Mouse (Mus musculus): ENCODE results near the gene Wee2. TPM values are rescaled to one million over a fixed set of nuclear protein-coding genes. Genes with fewer than 3 reads are reported as not detected.

The Wee2 gene
- total RNA-seq (2014; rRNA removed) (not detected in 2 replicates), polyA plus RNA-seq (2012; rRNA removed) (not detected in 2 replicates)

- Histone ChIP-seq H3K27me3 (ENCODE audit: control insufficient read depth, insufficient read depth, low read length) (0 out of 2 replicates have a peak, but pooled peaks cover 5% of the 10 kb centered on the region), H3K27ac (replicated peaks; ENCODE audit: insufficient read depth, low read depth, low read length) (no peak within 1 kb of the TSS), H3K79me2 (ENCODE audit: control insufficient read depth, insufficient read depth, low read length) (no peaks in the 10 kb centered on the region; the same call in 1 of the 2 replicates), H3K4me1 (ENCODE audit: control insufficient read depth, insufficient read depth, low read length) (no peaks in the 10 kb centered on the region), H3K4me3 (ENCODE audit: insufficient read depth, low read depth, low read length) (no peak within 1 kb of the TSS), H3K36me3 (ENCODE audit: control insufficient read depth, insufficient read depth, low read length) (no peaks in the 10 kb centered on the region), H3K9ac (ENCODE audit: low read depth, low read length) (no peak within 1 kb of the TSS)
- TF ChIP-seq POLR2A (IDR thresholded peaks at IDR 0.05; ENCODE audit: extremely low read depth, insufficient read depth, low read length) (no peak), CTCF (IDR thresholded peaks at IDR 0.05; ENCODE audit: low read depth, low read length) (no peak)
- DNase-seq (ENCODE audit: extremely low read depth, low read depth, low spot score), result no peak
- whole genome bisulfite sequencing, result 72% methylated on average over 5 of the region's 5 CpGs
Measured at GRCm38 (mm10) chr6:40438936-40439335, at the start of gene Wee2. Wee2 (plus strand) TSS chr6:40439088.

DNA sequence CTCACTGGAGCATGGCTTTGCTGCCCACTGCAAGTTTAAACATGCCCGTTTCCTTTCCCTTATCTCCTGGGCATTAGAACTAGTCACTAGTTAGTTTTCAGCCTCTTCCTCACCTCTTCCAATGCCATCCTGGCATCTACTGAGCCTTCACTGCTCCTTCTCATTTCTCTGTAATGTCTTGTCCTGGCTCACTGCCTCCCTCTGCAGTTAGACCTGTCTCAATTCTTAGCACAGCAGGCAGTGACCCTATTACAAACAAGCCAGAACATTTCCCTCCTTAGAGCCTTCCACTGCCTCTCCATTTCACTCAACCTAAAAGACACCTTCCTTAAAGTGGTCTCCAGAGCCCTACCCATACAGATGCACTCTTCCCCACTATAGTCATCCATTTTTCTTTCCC lies 47.9 kb upstream of the Wee2 start:
- Histone ChIP-seq H3K4me1 (ENCODE audit: control insufficient read depth, insufficient read depth, low read length) (no peaks in the 10 kb centered on the region), H3K9ac (ENCODE audit: low read depth, low read length) (no peak overlapping the region), H3K79me2 (ENCODE audit: control insufficient read depth, insufficient read depth, low read length) (no peaks in the 10 kb centered on the region), H3K36me3 (ENCODE audit: control insufficient read depth, insufficient read depth, low read length) (peaks cover 13% of the 10 kb centered on the region; the same call in 1 of the 2 replicates), H3K4me3 (ENCODE audit: insufficient read depth, low read depth, low read length) (no peak overlapping the region), H3K27ac (replicated peaks; ENCODE audit: insufficient read depth, low read depth, low read length) (no peak overlapping the region), H3K27me3 (ENCODE audit: control insufficient read depth, insufficient read depth, low read length) (no peaks in the 10 kb centered on the region)
- TF ChIP-seq POLR2A (IDR thresholded peaks at IDR 0.05; ENCODE audit: extremely low read depth, insufficient read depth, low read length), result no peak
- no peak for TF ChIP-seq CTCF (IDR thresholded peaks at IDR 0.05; ENCODE audit: low read depth, low read length)
- 83% methylated on average over 1 of the region's 1 CpGs for whole genome bisulfite sequencing
- DNase-seq (ENCODE audit: extremely low read depth, low read depth, low spot score), result no peak

- H3K27me3 ChIP-seq (ENCODE audit: control insufficient read depth, insufficient read depth, low read length), result no peaks in the 10 kb centered on the region
- peak; percentile 64 for TF ChIP-seq CTCF (IDR thresholded peaks at IDR 0.05; ENCODE audit: low read depth, low read length)
- no peak for TF ChIP-seq POLR2A (IDR thresholded peaks at IDR 0.05; ENCODE audit: extremely low read depth, insufficient read depth, low read length)
- H3K9ac ChIP-seq (ENCODE audit: low read depth, low read length), result no peak overlapping the region
- no peaks in the 10 kb centered on the region for H3K79me2 ChIP-seq (ENCODE audit: control insufficient read depth, insufficient read depth, low read length)
- WGBS, result 57% methylated on average over 3 of the region's 3 CpGs
- peaks cover 11% of the 10 kb centered on the region; the same call in 1 of the 2 replicates for H3K36me3 ChIP-seq (ENCODE audit: control insufficient read depth, insufficient read depth, low read length)
- DNase-seq (ENCODE audit: extremely low read depth, low read depth, low spot score), result peak; percentile 15
- H3K27ac ChIP-seq (replicated peaks; ENCODE audit: insufficient read depth, low read depth, low read length), result no peak overlapping the region
- H3K4me1 ChIP-seq (ENCODE audit: control insufficient read depth, insufficient read depth, low read length), result no peaks in the 10 kb centered on the region
- no peak overlapping the region for H3K4me3 ChIP-seq (ENCODE audit: insufficient read depth, low read depth, low read length)
Measured at GRCm38 (mm10) chr6:40393213-40393612, 45.7 kb upstream of the Wee2 start.

- Histone ChIP-seq H3K9ac (ENCODE audit: low read depth, low read length) (no peak overlapping the region), H3K36me3 (ENCODE audit: control insufficient read depth, insufficient read depth, low read length) (peaks cover 16% of the 10 kb centered on the region), H3K4me1 (ENCODE audit: control insufficient read depth, insufficient read depth, low read length) (no peaks in the 10 kb centered on the region), H3K79me2 (ENCODE audit: control insufficient read depth, insufficient read depth, low read length) (no peaks in the 10 kb centered on the region), H3K27ac (replicated peaks; ENCODE audit: insufficient read depth, low read depth, low read length) (no peak overlapping the region), H3K27me3 (ENCODE audit: control insufficient read depth, insufficient read depth, low read length) (no peaks in the 10 kb centered on the region), H3K4me3 (ENCODE audit: insufficient read depth, low read depth, low read length) (no peak overlapping the region)
- DNase-seq (ENCODE audit: extremely low read depth, low read depth, low spot score), result no peak
- no peak for TF ChIP-seq CTCF (IDR thresholded peaks at IDR 0.05; ENCODE audit: low read depth, low read length)
- TF ChIP-seq POLR2A (IDR thresholded peaks at IDR 0.05; ENCODE audit: extremely low read depth, insufficient read depth, low read length), result no peak
- WGBS, result 65% methylated on average over 2 of the region's 2 CpGs
Measured at GRCm38 (mm10) chr6:40402031-40402430, 36.9 kb upstream of the Wee2 start.

GRCm38 (mm10) chr6:40403640-40404285 lies 35.1 kb upstream of the Wee2 start:
- WGBS, result 92% methylated on average over 4 of the region's 4 CpGs

DNA sequence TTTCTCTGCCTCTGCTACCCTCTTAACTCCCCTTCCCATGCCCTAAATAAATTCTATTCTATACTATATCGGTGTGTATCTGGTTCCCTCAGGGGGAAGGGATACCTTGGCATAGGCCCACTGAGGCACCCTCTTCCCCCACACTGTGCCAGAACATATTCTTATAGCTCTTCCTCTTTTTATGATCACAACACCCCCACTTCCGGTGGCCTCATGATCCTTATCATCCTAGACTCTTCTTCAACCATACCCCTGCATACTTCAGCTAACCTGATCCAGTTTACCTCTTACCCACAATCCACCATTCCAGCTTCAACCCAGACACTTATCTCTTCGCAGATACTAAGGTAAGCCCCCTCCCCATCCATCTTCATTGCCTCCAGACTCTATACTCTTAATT lies 27.8 kb upstream of the Wee2 start:
- no peaks in the 10 kb centered on the region for H3K79me2 ChIP-seq (ENCODE audit: control insufficient read depth, insufficient read depth, low read length)
- WGBS, result 90% methylated on average over 3 of the region's 3 CpGs
- no peak overlapping the region for H3K9ac ChIP-seq (ENCODE audit: low read depth, low read length)
- H3K4me1 ChIP-seq (ENCODE audit: control insufficient read depth, insufficient read depth, low read length), result no peaks in the 10 kb centered on the region
- no peak for TF ChIP-seq POLR2A (IDR thresholded peaks at IDR 0.05; ENCODE audit: extremely low read depth, insufficient read depth, low read length)
- TF ChIP-seq CTCF (IDR thresholded peaks at IDR 0.05; ENCODE audit: low read depth, low read length), result no peak
- no peaks in the 10 kb centered on the region for H3K27me3 ChIP-seq (ENCODE audit: control insufficient read depth, insufficient read depth, low read length)
- peaks cover 2% of the 10 kb centered on the region; the same call in 1 of the 2 replicates for H3K36me3 ChIP-seq (ENCODE audit: control insufficient read depth, insufficient read depth, low read length)
- H3K27ac ChIP-seq (replicated peaks; ENCODE audit: insufficient read depth, low read depth, low read length), result no peak overlapping the region
- DNase-seq (ENCODE audit: extremely low read depth, low read depth, low spot score), result no peak
- H3K4me3 ChIP-seq (ENCODE audit: insufficient read depth, low read depth, low read length), result no peak overlapping the region

More at GRCm38 (mm10) chr6:40403640-40404285, 35.1 kb upstream of the Wee2 start:
- Histone ChIP-seq H3K27me3 (ENCODE audit: control insufficient read depth, insufficient read depth, low read length) (no peaks in the 10 kb centered on the region), H3K27ac (replicated peaks; ENCODE audit: insufficient read depth, low read depth, low read length) (no peak overlapping the region), H3K9ac (ENCODE audit: low read depth, low read length) (no peak overlapping the region), H3K4me1 (ENCODE audit: control insufficient read depth, insufficient read depth, low read length) (no peaks in the 10 kb centered on the region), H3K4me3 (ENCODE audit: insufficient read depth, low read depth, low read length) (no peak overlapping the region), H3K79me2 (ENCODE audit: control insufficient read depth, insufficient read depth, low read length) (no peaks in the 10 kb centered on the region), H3K36me3 (ENCODE audit: control insufficient read depth, insufficient read depth, low read length) (peaks cover 16% of the 10 kb centered on the region)
- DNase-seq (ENCODE audit: extremely low read depth, low read depth, low spot score), result no peak
- TF ChIP-seq POLR2A (IDR thresholded peaks at IDR 0.05; ENCODE audit: extremely low read depth, insufficient read depth, low read length), result no peak
- no peak for TF ChIP-seq CTCF (IDR thresholded peaks at IDR 0.05; ENCODE audit: low read depth, low read length)
